Mouse (Mus musculus): Measurements from ENCODE around the gene Wnt10a.
A peak's percentile ranks its signal among the peaks of the same experiment; 100 is the strongest.

DNA sequence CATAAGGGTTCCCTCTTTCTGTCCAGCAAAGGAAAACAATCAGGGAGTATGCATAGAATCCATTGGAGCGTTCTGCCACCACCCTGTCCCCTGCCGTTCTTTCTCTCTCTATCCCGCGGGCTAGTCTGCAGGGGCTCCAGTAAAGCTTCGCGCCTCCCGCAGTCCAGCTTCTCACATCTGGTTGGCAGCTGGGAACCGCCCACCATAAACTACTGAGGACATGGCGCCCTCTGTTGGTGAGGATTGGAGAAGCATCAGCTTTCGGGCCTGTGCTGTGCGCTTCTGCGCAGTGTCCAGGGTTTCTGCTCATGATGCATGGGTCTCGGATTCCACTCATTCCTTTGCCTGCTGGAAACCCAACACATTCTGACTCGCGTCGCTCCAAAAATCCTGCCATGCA lies 16.8 kb downstream of the Wnt10a start:
- peak; percentile 88 for TF ChIP-seq CTCF (IDR thresholded peaks at IDR 0.05; ENCODE audit: low read depth)
- no peak for TF ChIP-seq EP300 (IDR thresholded peaks at IDR 0.05; ENCODE audit: low read depth)

Measured in liver, embryonic 14.5 days (tissue).